Mouse (Mus musculus): ENCODE measurements around the gene Amot.
A peak's percentile ranks its signal among the peaks of the same experiment; 100 is the strongest.

The Amot gene

DNA sequence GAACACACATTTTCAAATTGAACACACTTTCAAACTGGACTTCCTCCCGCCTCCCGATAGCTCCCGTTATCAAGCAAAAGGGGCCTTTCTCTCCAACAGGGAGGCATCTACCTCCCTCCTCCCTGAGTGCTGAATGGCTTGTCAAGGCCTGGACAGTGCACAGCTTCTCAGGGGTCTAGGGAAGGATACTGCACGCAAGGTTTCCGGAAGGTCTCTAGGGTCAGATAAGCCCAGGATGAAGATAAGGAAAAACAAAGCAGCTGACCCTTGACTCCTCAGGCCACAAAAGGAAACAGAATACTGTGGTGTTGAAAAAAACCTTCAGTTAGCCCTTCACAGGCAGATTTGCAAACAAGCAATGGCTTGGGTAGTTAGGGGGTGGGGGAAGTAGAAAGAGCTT, 22.6 kb downstream of the Amot start:
- DNase-seq (ENCODE audit: low spot score) = no peak

DNA sequence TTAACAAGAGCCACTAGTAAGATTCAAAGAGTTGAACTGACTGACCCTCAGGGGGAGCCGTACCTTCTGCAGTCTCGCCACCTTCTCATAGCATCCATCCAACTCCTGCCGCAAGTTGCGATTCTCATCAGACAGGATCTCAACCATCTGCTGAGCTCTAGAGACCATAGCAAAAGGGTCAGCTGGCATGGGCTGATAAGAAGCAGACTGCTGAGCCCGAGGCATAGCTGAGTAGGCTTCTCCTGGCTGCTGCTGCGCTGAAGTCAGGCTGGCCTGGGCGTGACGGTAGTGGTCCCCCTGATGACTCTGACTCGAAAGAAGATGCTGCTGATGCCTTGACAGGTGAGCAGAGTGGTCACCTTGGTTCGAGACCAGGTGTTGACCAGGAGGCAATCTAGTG, 25.0 kb downstream of the Amot start:
- no peak for DNase-seq (ENCODE audit: low spot score)

DNA sequence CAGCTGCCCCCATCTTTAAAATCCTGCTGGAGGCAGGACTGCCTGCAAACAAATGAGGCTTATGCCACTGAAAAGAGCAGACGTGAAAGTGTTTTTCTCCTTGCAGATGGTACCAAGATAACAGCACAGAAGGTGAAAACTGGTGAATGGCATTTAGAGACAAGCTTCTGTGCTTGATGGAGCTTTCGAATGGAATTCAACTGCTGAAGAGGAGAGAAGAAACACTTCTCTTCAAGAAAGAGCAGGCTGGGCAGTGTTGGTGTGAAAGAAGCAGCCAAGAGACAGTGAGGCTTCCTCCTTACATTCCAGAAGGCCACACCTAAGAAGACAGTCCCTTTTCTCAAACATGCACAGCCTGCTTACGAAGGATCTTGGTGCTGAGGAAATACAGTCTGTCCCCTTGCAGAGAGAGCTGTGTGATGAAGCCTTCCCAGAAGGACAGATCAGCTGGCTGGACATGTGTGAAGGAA, 27.2 kb downstream of the Amot start:
- no peak for DNase-seq (ENCODE audit: low spot score)

DNA sequence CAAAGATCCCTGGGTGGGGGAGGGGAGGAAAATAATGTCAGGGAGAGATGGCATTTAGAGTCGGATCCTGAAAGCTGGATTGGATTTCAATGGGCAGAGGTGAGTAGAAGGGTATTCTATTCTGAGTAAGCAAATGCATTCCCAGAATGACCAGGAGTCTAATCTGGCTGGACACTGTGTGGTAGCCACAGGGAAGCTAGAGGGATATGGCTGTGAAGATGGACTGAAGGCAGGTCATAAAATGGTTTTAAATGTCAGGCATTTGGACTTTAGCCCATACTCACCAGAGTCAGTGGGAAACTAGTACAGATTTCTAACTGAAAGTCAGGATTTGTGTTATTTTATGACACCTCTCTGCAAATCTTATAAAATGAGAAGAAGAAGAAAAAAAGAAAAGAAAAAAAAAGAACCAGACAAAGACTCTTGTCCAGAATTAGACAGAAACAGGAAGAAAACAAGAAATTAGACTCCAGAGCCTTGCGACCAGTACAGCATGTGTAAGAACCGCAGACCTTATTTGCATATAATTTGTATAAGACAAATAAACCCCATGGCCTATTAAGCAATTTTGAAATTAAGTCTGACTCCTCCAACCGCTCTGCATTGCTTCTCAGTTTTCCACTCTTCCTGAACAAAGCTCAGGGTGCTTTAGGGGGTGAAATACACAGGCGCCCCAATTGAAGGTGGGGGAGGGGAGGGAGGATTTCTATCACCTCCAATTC, 27.8 kb downstream of the Amot start:
- DNase-seq (ENCODE audit: low spot score) = no peak

DNA sequence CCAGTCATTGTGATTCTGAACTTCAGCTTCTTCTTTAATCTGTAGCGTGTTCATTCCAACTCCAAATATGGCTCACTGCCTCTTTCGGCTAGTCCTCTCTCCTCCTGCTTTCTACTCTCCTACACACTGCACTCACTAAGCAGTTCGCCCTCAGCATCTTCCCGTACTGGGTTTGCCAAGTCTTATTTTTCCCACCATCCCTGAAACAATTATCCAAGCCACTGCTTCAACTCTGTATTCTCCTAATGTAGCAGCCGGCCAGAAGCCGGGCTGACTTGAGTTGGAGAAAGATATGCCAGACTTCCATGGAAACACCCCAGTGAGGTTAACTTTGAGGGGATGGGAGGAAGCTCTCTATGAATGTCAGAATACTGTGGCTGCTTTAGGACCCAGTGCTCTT, 36.7 kb downstream of the Amot start:
- DNase-seq (ENCODE audit: low spot score) = no peak

DNA sequence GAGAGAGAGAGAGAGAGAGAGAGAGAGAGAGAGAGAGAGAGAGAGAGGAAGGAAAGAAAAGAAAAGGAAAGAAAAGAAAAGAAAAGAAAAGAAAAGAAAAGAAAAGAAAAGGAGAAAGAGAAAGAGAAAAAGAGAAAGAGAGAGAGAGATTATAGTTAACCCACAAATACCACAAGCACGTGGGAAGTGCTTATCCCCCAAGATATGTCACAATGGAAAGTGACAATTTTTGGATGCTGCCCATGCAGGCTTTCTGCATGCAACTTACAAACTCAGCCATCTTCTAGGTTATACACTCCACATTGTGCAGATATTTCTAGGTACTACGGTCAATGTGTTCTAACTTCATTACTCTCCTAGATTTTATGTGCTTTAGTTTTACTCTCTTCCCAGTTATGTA, 41.5 kb downstream of the Amot start:
- DNase-seq (ENCODE audit: low spot score) = no peak

DNA sequence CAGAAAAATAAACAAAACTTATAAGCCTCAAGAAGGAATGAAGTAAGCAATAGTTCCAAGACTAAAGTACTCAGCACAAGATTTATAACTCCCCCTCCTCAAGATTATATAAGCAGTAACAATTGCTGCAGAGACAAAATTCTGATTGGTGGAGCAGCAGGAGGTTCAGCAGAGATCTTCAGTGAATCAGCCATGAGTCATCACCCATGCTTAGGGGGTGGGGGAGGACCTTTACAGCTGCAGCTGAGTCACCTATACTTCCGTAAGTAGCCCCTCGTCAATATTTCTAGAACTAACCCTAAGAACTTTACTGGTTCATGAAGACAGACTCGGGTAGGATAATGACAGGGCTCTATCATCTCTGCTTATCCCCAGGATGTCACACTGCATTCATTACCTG, 43.6 kb downstream of the Amot start:
- DNase-seq (ENCODE audit: low spot score) = no peak

DNA sequence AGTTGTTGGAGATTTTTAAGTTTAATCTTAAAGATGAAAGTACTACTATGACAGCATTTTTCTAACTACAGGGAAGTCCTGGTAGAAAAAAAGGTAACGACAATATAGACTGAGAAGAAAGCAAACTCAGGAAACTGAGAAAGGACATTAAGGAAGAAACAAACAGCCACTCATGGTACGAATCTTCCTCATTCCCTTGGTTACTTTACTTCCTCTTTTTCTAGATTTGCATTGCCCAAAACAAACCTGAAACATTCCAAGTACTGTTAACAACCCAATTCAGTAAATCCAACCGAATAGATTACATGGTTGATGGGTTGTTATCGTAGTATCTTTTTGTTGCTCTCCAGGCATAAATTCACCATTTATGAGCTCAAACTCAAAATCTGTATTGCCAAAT, 48.7 kb downstream of the Amot start:
- no peak for DNase-seq (ENCODE audit: low spot score)

DNA sequence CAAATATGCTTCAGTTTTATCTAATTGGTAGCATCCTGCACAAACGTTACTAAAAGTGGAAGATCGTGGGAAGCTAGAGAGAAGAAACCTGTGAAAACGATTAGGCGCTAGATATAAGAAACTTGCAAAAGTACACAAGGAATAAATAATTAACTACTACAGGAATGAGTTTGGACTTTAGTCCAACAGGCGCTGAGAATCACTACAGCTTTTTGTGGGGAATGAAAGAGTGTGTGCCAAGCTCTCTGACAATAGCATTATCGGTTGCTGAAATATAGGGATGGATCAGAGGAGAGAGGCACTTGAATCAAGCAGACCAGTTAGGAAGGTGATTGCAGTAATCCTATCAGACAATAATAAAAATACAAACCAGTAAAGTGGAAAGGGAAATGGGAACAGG, 49.4 kb downstream of the Amot start:
- no peak for DNase-seq (ENCODE audit: low spot score)

DNA sequence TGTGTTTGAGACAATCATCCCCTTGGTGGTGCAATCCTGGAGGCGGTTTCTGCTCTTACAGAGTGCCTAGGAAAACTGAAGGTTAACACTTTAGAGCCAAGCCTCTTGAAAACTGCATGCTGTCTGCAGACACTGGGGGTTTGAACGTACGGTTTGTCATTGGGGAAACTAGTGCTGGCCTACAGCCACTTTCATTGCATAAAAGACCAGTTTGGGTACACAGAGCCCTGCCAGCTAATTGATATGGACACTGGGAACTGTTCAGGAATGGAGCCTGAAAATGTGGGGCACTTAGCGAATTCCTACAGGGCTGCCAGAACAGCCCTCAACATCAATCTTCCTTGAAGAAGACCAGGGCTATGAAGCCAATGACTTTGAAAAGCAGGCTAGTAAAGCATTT, 50.2 kb downstream of the Amot start:
- DNase-seq (ENCODE audit: low spot score) = no peak

DNA sequence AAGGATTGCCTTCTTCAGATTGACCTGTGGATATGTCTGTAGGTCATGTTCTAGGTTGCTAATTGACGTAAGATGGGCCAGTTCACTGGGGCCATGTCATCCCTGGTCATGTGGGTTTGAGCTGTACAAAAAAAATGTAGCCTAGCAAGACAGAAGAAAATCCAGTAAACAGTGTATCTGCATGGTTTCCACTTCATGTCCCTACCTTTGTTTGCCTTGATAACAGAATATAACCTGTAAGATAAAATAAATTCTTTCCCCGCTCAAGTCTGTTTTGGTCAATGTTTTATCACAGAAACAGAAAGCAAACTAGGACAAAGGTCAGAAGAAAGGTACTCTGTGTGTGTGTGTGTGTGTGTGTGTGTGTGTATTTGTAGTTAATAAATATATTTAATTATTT, 63.5 kb downstream of the Amot start:
- DNase-seq (ENCODE audit: low spot score) = no peak

DNA sequence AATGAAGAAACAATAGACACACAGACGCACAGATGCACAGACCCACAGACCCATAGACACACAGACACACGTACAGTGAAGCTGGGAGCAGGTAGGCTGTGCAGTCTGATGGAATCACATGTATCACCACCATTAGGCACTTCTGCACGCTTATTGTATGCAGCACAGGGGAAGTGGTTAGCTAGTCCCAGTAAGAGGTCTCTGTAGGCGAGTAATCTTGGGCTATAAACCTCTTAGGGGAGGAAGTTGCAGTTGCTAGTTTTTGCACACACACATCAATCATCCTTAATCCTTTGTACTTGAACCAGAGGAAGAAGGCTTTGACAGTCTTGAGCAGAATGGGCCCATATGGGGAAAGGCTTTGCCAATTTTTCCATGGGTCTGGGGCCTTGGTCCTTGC, 71.3 kb downstream of the Amot start:
- no peak for DNase-seq (ENCODE audit: low spot score)

DNA sequence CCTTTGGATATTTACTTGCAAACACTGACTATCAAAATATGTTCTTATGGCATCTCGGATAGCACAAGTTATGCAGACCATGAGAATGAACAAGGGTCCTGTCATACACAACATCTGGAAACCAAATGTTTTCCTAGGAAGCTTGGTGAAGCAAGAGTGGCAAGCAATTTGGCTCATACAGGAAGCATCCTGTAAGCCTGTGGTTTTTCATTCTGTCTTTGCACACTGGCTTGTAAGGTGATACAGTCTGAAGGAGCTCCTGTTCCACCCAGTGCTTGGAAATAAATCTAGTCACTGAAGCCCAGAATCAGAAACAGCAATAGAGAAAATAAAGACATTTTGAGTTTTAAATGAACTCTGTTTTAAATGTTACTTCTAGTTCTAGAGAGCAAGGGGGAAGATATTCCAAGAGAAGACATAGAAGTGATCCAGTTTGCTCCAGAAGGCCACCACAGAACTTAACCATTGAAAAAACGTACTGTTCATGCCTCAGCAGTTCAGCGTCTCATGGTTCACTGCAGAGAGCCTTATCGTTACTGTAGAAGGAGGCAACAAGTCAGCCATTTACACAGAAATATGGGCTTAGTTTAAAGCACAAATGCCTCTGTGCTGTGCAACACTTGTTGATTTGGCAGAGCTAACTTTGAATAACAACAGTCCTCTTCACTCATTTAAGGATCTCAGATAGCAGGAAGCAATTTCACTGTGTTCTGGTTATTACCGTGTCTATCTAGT, 74.0 kb downstream of the Amot start:
- no peak for DNase-seq (ENCODE audit: low spot score)

DNA sequence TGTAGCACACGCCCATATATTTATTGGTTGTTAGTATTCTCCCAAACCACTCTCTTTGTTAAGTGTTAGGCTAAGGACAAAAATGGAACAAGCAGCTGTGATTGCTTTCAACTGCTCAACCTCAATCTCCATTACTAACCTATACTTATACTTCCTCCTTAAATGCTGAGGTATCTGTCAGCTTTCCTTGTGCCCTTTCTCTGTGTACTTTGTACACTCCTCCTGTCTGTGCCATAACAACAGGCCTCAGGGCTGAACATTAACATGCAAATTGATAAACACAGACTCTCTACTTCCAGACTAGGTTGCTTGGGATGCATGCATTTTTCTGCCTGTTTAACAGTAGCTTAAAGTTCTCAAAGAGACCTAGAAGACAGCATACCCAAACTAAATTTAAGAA, 76.2 kb downstream of the Amot start:
- DNase-seq (ENCODE audit: low spot score) = no peak

DNA sequence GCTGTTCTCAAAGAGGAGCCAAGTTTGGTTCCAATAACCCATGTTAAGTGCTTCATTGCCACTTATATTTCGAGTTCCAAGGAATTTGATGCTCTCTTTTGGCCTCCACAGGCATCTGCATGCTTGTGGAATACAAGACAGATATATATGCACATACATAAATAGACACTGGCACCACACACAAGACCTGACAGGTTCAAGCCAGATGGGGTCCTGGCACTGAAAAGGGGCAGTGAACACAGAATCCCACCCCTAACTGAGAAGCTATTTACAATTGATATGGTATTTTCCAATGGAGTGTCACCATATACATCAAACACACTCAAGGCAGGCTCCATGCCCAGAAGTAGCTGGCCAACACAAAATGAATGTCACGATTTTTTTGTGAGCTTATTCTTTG, 81.0 kb downstream of the Amot start:
- no peak for DNase-seq (ENCODE audit: low spot score)

DNA sequence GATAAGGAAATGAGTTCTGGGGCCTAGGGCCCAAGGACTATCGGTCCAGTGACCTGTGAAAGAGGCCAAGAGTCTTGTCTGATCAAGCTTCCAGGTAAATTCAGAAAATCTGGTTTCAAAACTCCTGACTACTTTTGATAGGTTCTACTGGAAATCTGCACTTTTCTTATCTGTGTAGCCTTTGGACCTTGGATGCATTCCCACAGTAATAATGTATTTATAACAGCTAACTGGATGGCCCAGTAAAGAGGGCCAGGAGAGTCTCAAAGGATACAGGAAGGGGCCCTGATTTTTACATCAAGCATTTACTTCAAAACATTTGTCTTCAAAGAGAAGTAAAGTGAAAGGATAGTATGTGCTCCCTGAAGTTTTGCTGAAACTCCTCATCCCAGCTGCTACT, 90.7 kb downstream of the Amot start:
- DNase-seq (ENCODE audit: low spot score) = no peak

DNA sequence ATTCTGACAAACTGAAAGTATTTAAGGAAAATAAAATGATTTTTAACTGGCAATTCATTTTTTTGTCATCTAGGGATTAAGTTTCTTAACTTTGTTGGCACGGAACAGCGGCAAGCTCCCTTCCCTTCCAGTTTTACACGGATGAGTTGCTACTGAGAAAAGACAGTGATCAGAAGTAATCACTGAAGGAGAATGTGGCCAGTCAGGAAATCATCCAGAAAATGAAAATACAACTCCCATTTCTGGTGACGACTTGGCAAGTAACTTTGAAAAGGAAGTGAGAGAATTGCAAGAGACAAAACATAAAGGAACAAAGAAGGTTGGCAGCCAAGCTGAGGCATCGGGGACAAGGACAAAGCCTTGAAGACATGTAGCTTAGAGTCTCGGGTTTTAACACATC, 93.6 kb downstream of the Amot start:
- DNase-seq (ENCODE audit: low spot score) = no peak

DNA sequence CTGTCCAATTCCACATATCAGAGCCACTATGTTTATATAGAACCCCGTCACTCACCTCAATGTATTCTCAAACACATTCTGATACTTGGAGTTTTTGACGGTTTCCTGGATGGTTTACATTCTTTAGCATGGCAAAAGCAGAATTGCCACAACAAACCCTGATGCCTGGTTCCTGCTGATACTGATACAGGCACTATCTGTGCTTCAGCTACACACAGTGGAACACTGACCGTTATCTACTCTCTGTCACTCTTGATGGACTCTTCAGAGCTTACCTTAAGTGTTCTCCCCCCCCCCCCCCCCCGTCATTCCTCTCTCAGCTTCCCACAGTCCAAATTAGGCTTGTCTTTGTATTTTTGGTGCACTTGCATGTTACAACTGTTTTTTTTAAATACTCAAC, 98.9 kb downstream of the Amot start:
- no peak for DNase-seq (ENCODE audit: low spot score)

DNA sequence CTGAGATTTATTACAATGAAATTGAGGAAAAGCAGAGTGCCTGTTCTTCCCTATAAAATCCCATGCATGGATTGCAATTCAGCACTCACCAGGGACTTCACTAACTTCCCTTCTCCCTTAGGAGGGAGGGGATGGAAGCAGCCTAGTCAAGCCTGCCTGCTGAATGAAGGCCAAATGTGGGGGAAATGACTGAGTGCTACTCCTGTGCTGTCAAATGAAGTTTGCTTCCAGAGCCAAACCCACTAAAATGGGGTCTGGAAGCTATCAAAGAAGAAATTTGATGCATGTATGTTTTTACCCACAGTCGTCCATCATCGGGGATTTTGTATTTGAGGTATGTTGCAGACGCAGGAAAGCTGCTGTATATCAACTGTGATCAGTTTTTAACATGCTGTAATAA, 103.1 kb downstream of the Amot start:
- DNase-seq (ENCODE audit: low spot score) = no peak

DNA sequence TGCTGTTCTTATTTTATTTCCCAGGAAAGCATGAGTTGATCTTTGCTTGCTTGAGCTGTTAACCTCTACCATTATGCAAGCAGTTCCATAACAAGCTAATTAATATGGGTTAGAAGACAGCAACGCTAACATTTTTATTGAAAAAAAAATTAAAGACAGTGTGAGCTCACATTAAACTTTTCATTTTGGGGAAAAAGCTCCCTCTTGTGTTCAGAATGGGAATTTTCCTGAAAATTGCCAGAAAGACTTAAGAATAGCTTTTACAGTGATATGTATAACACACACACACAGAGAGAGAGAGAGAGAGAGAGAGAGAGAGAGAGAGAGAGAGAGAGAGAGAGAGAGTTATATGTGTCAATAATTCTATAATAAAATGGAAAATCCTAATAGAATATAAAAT, 105.7 kb downstream of the Amot start:
- DNase-seq (ENCODE audit: low spot score) = peak; percentile 46
